Mouse (Mus musculus): ENCODE measurements around the gene Cep295nl. TPM values are rescaled to one million over a fixed set of nuclear protein-coding genes. Genes with fewer than 3 reads are reported as not detected.

Gene Cep295nl
- polyA plus RNA-seq (2015; fragmentation: Nextera tagmentation; extraction: Ambion mirVana) = 0.16 and 0.43 TPM in 2 replicates

GRCm38 (mm10) chr11:118342400-118342981 is at the start of gene Cep295nl:
Gene Cep295nl, minus strand, starts transcription at chr11:118342500.

GRCm38 (mm10) chr11:118355640-118356039 is 13.3 kb upstream of the Cep295nl start, which contains the start of gene Timp2:
Gene Timp2, minus strand, starts transcription at chr11:118355740.

GRCm38 (mm10) chr11:118289999-118290889 is 52.1 kb downstream of the Cep295nl start, which contains the start of gene Usp36:
Gene Usp36, minus strand, starts transcription at chr11:118290244.

Other genes starting within 250 kb of the Cep295nl start
- 0.03 and 0.06 TPM in 2 replicates for gene Dnah17, start 211.9 kb downstream of the Cep295nl start, polyA plus RNA-seq (2015; fragmentation: Nextera tagmentation; extraction: Ambion mirVana)
- gene Cyth1, start 93.9 kb downstream of the Cep295nl start, polyA plus RNA-seq (2015; fragmentation: Nextera tagmentation; extraction: Ambion mirVana) = 11.5 and 12.1 TPM in 2 replicates
- 7.0 and 9.0 TPM in 2 replicates for gene Usp36, start 52.3 kb downstream of the Cep295nl start, polyA plus RNA-seq (2015; fragmentation: Nextera tagmentation; extraction: Ambion mirVana)
- gene Timp2, start 13.2 kb upstream of the Cep295nl start, polyA plus RNA-seq (2015; fragmentation: Nextera tagmentation; extraction: Ambion mirVana) = 93.1 and 152 TPM in 2 replicates
- gene Lgals3bp, start 59.6 kb upstream of the Cep295nl start, polyA plus RNA-seq (2015; fragmentation: Nextera tagmentation; extraction: Ambion mirVana) = 61.4 and 85.4 TPM in 2 replicates
- gene Cant1, start 76.6 kb upstream of the Cep295nl start, polyA plus RNA-seq (2015; fragmentation: Nextera tagmentation; extraction: Ambion mirVana) = 20.1 and 24.2 TPM in 2 replicates
- gene C1qtnf1, start 85.7 kb upstream of the Cep295nl start, polyA plus RNA-seq (2015; fragmentation: Nextera tagmentation; extraction: Ambion mirVana) = 21.3 and 24.4 TPM in 2 replicates
- 6.6 and 12.7 TPM in 2 replicates for gene Engase, start 134.3 kb upstream of the Cep295nl start, polyA plus RNA-seq (2015; fragmentation: Nextera tagmentation; extraction: Ambion mirVana)

All from adrenal gland, postnatal 0 days (tissue).